Mouse (Mus musculus) adrenal gland (tissue): ENCODE measurements around the gene Ttll7.

ENCODE experiments used
- intact Hi-C: fragments of 180-260 bp; cut with DNase I; formaldehyde crosslinking; loops from one replicate; pipeline ENCODE4 v1.15.1; 2025
- long read RNA-seq, 2 experiments: library from polyadenylated mRNA; unstranded; transcript quantifications; one replicate each; pipeline ENCODE4 v2.0.0; 2020; ENCODE audit warnings: borderline replicate concordance in 1 of 2; ENCODE audit not compliant: insufficient replicate concordance in 1 of 2

The Ttll7 gene
- long read RNA-seq, experiment 1, partial matches to known transcripts: 8 of 8 reads
- long read RNA-seq, experiment 1, other reads (novel, unspliced or antisense): 0 of 8 reads
- long read RNA-seq, experiment 2, partial matches to known transcripts: 5 of 5 reads
- long read RNA-seq, experiment 2, other reads (novel, unspliced or antisense): 0 of 5 reads

GRCm38 (mm10) chr3:146851966-146852891, at the start of gene Ttll7:
Gene Ttll7, plus strand, starts transcription at chr3:146852367.
- intact Hi-C loops: no loop called here

DNA sequence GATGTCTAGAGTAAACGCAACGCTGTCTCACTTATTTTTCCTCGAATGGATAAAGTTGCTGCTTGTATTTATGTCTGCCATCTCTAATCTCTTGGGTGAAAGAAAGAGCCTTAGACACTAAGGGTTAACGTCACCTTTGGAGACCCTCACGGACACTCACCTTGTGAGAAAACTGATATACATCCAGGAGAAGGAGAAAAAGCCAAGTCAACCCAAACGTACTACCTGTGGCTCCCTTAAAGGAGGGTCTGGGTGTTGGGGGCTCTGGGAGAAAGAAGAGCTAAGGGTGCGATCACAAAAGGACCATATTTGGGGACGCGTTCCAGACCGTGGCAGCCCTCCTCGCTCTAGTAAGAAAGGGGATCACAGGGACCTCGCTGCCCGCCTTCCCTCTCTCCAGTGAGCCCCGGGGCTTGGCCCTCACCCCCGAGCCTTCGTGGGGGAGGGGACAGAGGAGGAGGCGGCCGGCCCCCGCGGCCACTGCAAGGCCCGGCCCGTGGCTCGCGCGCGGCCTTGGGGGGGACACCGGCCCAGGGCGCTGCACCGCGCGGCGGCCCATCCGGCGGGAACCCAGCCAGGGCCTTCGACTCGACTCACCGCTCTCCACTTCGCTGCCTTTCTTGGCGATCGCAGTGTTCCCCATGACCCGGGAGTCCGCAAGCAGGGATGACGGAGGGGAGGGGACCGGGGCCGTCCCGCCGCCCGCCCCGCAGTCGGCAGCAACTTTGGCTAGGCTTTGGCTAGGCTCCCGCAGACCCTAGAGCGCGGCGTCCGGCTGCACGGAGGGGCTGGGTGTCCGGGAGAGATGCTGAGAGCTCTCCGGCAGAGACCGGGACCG, 39.9 kb upstream of the Ttll7 start:
- intact Hi-C loops: no loop called here

DNA sequence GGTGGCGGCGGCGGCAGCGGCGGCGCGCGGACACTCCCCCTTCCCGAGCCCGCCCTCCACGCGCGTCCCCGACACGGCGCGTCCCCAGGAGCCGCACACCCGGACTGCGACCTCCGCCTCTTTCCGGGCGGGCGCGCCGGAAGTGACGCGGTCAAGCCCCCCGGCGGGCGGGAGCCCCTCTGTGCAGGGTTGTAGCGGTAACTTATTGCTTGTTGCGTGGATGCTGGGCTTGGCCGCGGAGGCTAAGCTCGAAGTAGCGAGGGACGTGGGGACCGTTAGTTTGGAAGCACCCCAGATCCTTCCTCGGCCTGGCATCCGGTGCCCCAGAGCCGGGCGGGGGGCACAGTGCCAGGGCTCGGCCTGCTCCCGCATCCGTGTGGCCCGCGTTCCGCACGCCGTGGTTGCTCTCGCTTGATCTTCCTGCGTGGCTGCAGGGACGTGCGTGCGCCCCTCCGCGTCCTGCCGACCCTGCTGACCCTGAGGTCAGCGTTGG, 39.2 kb upstream of the Ttll7 start, which contains the start of gene Prkacb:
Gene Prkacb (minus strand): TSS at position 90 of the 493 bp plus-strand sequence.
- intact Hi-C loops: no loop called here

- intact Hi-C loops: no loop called here
These were observed 38.5 kb upstream of the Ttll7 start for GRCm38 (mm10) chr3:146813624-146814023.

- intact Hi-C loops: no loop called here
These were observed 31.4 kb upstream of the Ttll7 start for GRCm38 (mm10) chr3:146820718-146821117.

GRCm38 (mm10) chr3:146842766-146843165, 9.4 kb upstream of the Ttll7 start:
- intact Hi-C loops: no loop called here

- intact Hi-C loops: no loop called here
These were observed 8.7 kb upstream of the Ttll7 start for GRCm38 (mm10) chr3:146843470-146843869.

DNA sequence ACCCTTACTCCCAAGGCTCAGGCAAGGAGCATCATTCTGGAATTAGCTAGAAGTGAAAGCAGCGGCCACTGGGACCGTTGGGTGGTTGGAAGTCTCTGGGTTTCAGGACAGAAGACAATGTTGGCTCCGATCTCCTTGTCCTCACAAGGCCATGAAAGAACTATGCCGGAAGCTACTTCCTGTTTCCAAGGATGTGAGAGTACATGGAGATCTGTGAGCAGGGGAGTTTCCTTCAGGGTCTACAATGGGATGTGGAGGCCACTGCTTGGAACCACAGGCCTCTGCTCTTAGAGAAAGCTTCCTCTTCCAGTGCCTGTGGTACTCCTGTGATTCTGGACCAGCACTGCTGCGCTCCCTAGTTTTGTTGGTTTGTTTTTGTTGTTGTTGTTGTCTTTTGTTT, 5.9 kb upstream of the Ttll7 start:
- intact Hi-C loops: no loop called here

- intact Hi-C loops: no loop called here
These were observed 4.1 kb upstream of the Ttll7 start for GRCm38 (mm10) chr3:146848112-146848511.

- intact Hi-C loops: no loop called here
These were observed 2.8 kb upstream of the Ttll7 start for GRCm38 (mm10) chr3:146849360-146849759.

GRCm38 (mm10) chr3:146854473-146855087, 2.4 kb downstream of the Ttll7 start:
- intact Hi-C loops: no loop called here

DNA sequence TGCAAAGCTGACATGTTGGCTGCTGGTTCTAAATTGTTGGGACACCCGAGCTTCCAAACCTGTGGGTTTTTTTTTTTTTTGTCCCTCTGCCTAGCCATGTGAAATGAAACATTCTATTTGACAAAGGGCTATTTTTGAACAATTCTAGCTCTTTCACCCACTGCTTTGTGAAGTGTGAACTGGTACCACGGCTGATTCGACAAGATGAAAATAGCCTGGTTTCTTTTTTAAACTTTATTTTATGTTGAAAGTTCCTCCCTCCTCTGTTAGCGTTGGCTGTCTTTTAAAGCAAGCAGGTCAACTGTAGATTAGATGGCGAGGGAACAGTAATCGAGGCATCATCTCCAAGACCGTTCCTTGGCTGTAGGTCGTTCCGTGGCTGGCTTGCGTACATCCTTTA, 5.2 kb downstream of the Ttll7 start:
- intact Hi-C loops: no loop called here

DNA sequence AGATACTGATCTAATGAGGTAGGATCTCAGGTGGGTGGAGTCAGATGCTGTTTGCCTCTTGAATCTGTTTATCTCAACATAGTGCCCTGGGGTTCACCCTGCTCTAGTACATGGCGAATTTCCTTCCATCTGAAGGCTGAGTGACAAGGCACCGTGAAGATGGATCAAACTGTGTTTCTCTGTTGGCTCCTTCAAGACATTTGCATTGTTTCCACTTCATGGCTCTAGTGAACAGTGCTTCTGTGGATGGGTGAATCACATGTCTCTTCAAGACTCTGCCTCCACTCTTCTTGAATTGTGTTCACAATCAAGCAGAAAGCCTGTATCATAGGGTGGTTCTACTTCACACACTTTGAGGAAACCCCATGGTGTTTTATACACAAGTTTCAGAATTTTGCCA, 8.1 kb downstream of the Ttll7 start:
- intact Hi-C loops: no loop called here

GRCm38 (mm10) chr3:146866563-146866962, 14.4 kb downstream of the Ttll7 start:
- intact Hi-C loops: no loop called here

GRCm38 (mm10) chr3:146871954-146872353, 19.8 kb downstream of the Ttll7 start:
- intact Hi-C loops: no loop called here

- intact Hi-C loops: no loop called here
These were observed 23.8 kb downstream of the Ttll7 start for GRCm38 (mm10) chr3:146875929-146876328.

GRCm38 (mm10) chr3:146893931-146894330, 41.8 kb downstream of the Ttll7 start:
- intact Hi-C loops: no loop called here

DNA sequence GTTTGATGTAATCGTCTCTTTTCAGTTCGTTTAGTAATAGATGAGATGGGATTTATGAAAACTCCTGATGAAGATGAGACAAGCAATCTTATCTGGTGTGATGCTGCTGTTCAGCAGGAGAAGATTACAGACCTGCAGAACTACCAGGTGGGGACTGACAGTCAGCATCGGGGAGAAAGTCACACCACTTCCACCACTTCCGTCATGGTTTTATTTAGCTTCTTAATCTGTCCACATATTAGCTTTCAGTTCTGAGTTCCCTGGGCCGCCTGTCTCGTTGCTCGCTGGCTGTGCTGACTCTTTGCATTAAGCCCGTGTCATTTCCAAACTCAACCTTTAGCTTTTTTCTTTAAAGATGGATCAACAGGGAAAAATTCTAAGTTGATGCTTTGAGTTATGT, 44.4 kb downstream of the Ttll7 start:
- intact Hi-C loops: no loop called here

- intact Hi-C loops: no loop called here
These were observed 47.9 kb downstream of the Ttll7 start for GRCm38 (mm10) chr3:146900094-146900493.

GRCm38 (mm10) chr3:146901729-146902128, 49.6 kb downstream of the Ttll7 start:
- intact Hi-C loops: no loop called here

GRCm38 (mm10) chr3:146905606-146906005, 53.4 kb downstream of the Ttll7 start:
- intact Hi-C loops: no loop called here
